Mouse (Mus musculus) cerebellum, adult 2 months (tissue): ENCODE data around the gene Ipo11.

Experiments
- CTCF ChIP-seq: fragments of 200-500 bp; IDR thresholded peaks from 2 replicates; pipeline ENCODE4 v1.5.1; 2011; ENCODE audit warnings: low read depth, mild to moderate bottlenecking, control low read depth, low read length, moderate library complexity, borderline replicate concordance; ENCODE audit not compliant: insufficient read depth
- POLR2A ChIP-seq: fragments of 200-500 bp; IDR thresholded peaks from 2 replicates; pipeline ENCODE4 v1.6.1; 2011; ENCODE audit warnings: low read length, control low read depth, borderline replicate concordance; ENCODE audit not compliant: insufficient read depth

DNA sequence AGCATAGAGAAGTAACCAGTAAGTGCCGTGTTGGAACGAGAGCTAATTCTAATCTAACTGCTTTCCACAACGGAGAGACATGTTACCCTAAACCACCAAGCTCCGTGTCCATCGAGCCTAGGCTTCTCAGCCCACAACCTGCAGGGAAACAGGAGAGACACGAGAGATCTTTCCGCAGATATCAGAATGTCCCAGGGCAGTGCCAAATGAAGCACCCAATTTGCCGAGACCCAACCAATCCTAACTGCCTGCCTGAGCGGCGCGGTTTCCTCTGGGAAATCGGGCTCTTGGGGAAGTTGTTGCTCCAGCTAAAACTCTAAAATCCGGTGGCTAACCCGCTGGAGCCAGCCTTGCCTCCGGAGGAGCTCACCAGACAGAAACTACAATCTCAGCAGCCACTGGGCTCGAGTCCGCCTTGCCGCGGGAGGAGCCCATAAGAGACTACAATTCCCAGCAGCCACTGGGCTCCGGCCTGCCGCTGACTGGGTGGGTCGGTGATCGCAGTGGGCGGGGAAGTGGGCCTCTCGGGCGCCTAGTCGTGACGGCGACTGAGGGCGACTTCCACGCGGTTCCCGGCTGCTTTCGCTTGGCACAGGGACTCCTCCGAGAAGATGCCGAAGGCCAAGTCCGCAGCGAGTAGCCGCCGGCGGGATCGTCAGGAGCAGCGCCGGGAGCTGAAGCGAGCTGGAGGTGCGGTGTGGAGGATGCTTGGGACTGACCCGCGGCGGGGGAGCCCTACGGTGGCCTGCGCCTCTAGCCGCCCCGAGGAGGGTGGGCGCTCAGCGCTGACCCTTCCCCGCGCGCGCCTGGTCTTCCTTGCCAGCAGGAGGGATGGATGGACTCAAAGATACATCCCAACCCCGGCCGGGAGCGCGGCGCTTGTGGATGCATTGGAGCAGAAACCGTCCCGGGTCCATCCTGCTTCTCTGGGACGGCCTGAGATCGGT, 10.1 kb upstream of the Ipo11 start, which contains the start of gene Dimt1:
- no peak for TF ChIP-seq CTCF
- peak; percentile 82 for TF ChIP-seq POLR2A
